Comparison of ENCODE assay signal across 8 mouse cellular contexts in genomic region chr13:23683755-23684281, GRCm38 (mm10). TPM values are rescaled to one million over a fixed set of nuclear protein-coding genes. Genes with fewer than 3 reads are reported as not detected.
DNase-seq lines count a peak whose midpoint lies in the region; ATAC-seq lines count a peak whose summit lies in the region.

TSS of gene Hist1h2ac (minus strand) at chr13:23683948.
TSS of gene Hist1h2bc (plus strand) at chr13:23684199.

- H3K4me3 ChIP-seq in embryonic facial prominence, embryonic 12.5 days, result peak within 1 kb of the TSS; percentile 47
- H3K4me3 ChIP-seq in limb, embryonic 11.5 days (ENCODE audit: low read depth, low read length), result peak within 1 kb of the TSS; percentile 35
- H3K4me3 ChIP-seq in midbrain, embryonic 14.5 days (replicated peaks; ENCODE audit: low read depth, low read length), result peak within 1 kb of the TSS; percentile 48

- H3K4me2 ChIP-seq in embryonic facial prominence, embryonic 12.5 days (replicated peaks), result peak within 1 kb of the TSS; percentile 65
- H3K4me2 ChIP-seq in limb, embryonic 11.5 days (ENCODE audit: low read depth, severe bottlenecking), result peak within 1 kb of the TSS; percentile 58
- H3K4me2 ChIP-seq in midbrain, embryonic 14.5 days (ENCODE audit: low read length), result peak within 1 kb of the TSS; percentile 68

- peak; percentile 62 to 77 for DNase-seq in urinary bladder, adult 18-20 months (ENCODE audit: low spot score in 2 of 2)
- DNase-seq in urinary bladder, postnatal 10 days (ENCODE audit: low spot score), result no peak
- peak; percentile 99 for DNase-seq in heart, adult 11 months
- DNase-seq in kidney, adult 18-20 months, result peak; percentile 84
- peak; percentile 92 for DNase-seq in limb, embryonic 11.5 days (ENCODE audit: low spot score)
- peak; percentile 96 for DNase-seq in midbrain, embryonic 14.5 days
- DNase-seq in spleen, adult 18-20 months, result peak; percentile 65 to 66

- H3K9ac ChIP-seq in embryonic facial prominence, embryonic 12.5 days, result peak within 1 kb of the TSS; percentile 66
- H3K9ac ChIP-seq in limb, embryonic 11.5 days (ENCODE audit: low read length), result peak within 1 kb of the TSS; percentile 72
- H3K9ac ChIP-seq in midbrain, embryonic 14.5 days (replicated peaks; ENCODE audit: low read length), result peak within 1 kb of the TSS; percentile 53

- ATAC-seq in embryonic facial prominence, embryonic 12.5 days (ENCODE audit: insufficient number of reproducible peaks, insufficient read depth, low FRiP score, low TSS enrichment), result peak; percentile 99
- ATAC-seq in limb, embryonic 11.5 days (ENCODE audit: insufficient number of reproducible peaks, low FRiP score, low TSS enrichment, low read depth), result peak; percentile 99
- peak; percentile 98 for ATAC-seq in midbrain, embryonic 14.5 days (ENCODE audit: low FRiP score, low TSS enrichment)

- peaks cover 10% of the 10 kb centered on the region; the same call in 1 of the 2 replicates for H3K4me1 ChIP-seq in embryonic facial prominence, embryonic 12.5 days
- no peaks in the 10 kb centered on the region for H3K4me1 ChIP-seq in limb, embryonic 11.5 days (ENCODE audit: control insufficient read depth, insufficient read depth, low read length)
- H3K4me1 ChIP-seq in midbrain, embryonic 14.5 days (ENCODE audit: control insufficient read depth, insufficient read depth, low read length), result peaks cover 22% of the 10 kb centered on the region

- under 1% methylated on average over 31 of the region's 32 CpGs for WGBS in embryonic facial prominence, embryonic 12.5 days
- 0% methylated on average over 26 of the region's 32 CpGs for WGBS in limb, embryonic 11.5 days
- under 1% methylated on average over 30 of the region's 32 CpGs for WGBS in midbrain, embryonic 14.5 days

- H3K36me3 ChIP-seq in embryonic facial prominence, embryonic 12.5 days, result no peaks in the 10 kb centered on the region
- no peaks in the 10 kb centered on the region for H3K36me3 ChIP-seq in limb, embryonic 11.5 days (ENCODE audit: control insufficient read depth, insufficient read depth, low read length)
- no peaks in the 10 kb centered on the region for H3K36me3 ChIP-seq in midbrain, embryonic 14.5 days (ENCODE audit: control insufficient read depth, insufficient read depth, low read length)

- peak within 1 kb of the TSS; percentile 98 for H3K27ac ChIP-seq in embryonic facial prominence, embryonic 12.5 days
- peak within 1 kb of the TSS; percentile 96 for H3K27ac ChIP-seq in limb, embryonic 11.5 days (replicated peaks; ENCODE audit: low read depth, low read length)
- peak within 1 kb of the TSS; percentile 93 for H3K27ac ChIP-seq in midbrain, embryonic 14.5 days (replicated peaks; ENCODE audit: low read depth, low read length)

- no peaks in the 10 kb centered on the region for H3K27me3 ChIP-seq in embryonic facial prominence, embryonic 12.5 days
- H3K27me3 ChIP-seq in limb, embryonic 11.5 days (ENCODE audit: control insufficient read depth, insufficient read depth, low read length), result no peaks in the 10 kb centered on the region
- H3K27me3 ChIP-seq in midbrain, embryonic 14.5 days (ENCODE audit: control insufficient read depth, insufficient read depth, low read length), result no peaks in the 10 kb centered on the region

- H3K9me3 ChIP-seq in embryonic facial prominence, embryonic 12.5 days, result no peaks in the 10 kb centered on the region
- no peaks in the 10 kb centered on the region for H3K9me3 ChIP-seq in limb, embryonic 11.5 days (ENCODE audit: control insufficient read depth, low read length)
- H3K9me3 ChIP-seq in midbrain, embryonic 14.5 days (ENCODE audit: control insufficient read depth, low read length), result no peaks in the 10 kb centered on the region

RNA-seq across cellular contexts. Expression of gene Hist1h2ac, which starts in this region (rescaled TPM):
- 1.3 TPM in 2 replicates for polyA plus RNA-seq in embryonic facial prominence, embryonic 12.5 days (2016; fragmentation: Nextera tagmentation; extraction: Ambion mirVana)
- 0.96 and 1.0 TPM in 2 replicates for polyA plus RNA-seq in limb, embryonic 11.5 days (2014; fragmentation: Nextera tagmentation; extraction: Ambion mirVana)
- 0.57 and 0.67 TPM in 2 replicates for polyA plus RNA-seq in midbrain, embryonic 14.5 days (2014; fragmentation: Nextera tagmentation; extraction: Ambion mirVana)

RNA-seq across cellular contexts. Expression of gene Hist1h2bc, which starts in this region (rescaled TPM):
- polyA plus RNA-seq in embryonic facial prominence, embryonic 12.5 days (2016; fragmentation: Nextera tagmentation; extraction: Ambion mirVana), result 35.4 and 35.6 TPM in 2 replicates
- 19.9 and 21.1 TPM in 2 replicates for polyA plus RNA-seq in limb, embryonic 11.5 days (2014; fragmentation: Nextera tagmentation; extraction: Ambion mirVana)
- polyA plus RNA-seq in midbrain, embryonic 14.5 days (2014; fragmentation: Nextera tagmentation; extraction: Ambion mirVana), result 13.1 and 17.3 TPM in 2 replicates
